ENCODE assay signal across 25 mouse cellular contexts in genomic region chr15:102112827-102113226, GRCm38 (mm10). TPM values are rescaled to one million over a fixed set of nuclear protein-coding genes. Genes with fewer than 3 reads are reported as not detected.
"Had no signal": no experiment of that assay in that cellular context is flagged by ENCODE, and none has a peak within 500 bp of the region (broad histone marks: within the 10 kb centered on the region; RNA-seq: fewer than 3 reads in every experiment).

No protein-coding gene starts in this region.

- H3K4me3 ChIP-seq: heart, embryonic 12.5 days; hindbrain, embryonic 10.5 days; hindbrain, embryonic 13.5 days; hindbrain, embryonic 15.5 days; kidney, embryonic 15.5 days; layer of hippocampus, adult 2 months; left cerebral cortex, adult 2 months; limb, embryonic 13.5 days; limb, embryonic 15.5 days; liver, embryonic 12.5 days had no signal

- H3K27ac ChIP-seq: hindbrain, embryonic 10.5 days; hindbrain, embryonic 13.5 days; hindbrain, embryonic 15.5 days; hindbrain, postnatal 0 days; layer of hippocampus, adult 2 months; left cerebral cortex, adult 2 months; limb, embryonic 13.5 days; limb, embryonic 15.5 days; liver, embryonic 12.5 days; liver, embryonic 14.5 days had no signal

- H3K4me2 ChIP-seq: heart, embryonic 12.5 days; hindbrain, embryonic 13.5 days; hindbrain, embryonic 15.5 days; kidney, embryonic 15.5 days; limb, embryonic 13.5 days; limb, embryonic 15.5 days; liver, embryonic 12.5 days had no signal

- H3K9ac ChIP-seq: heart, embryonic 12.5 days; hindbrain, embryonic 13.5 days; hindbrain, embryonic 15.5 days; kidney, embryonic 15.5 days; limb, embryonic 13.5 days; limb, embryonic 15.5 days; liver, embryonic 12.5 days; liver, embryonic 14.5 days had no signal

- H3K9me3 ChIP-seq: heart, embryonic 12.5 days; hindbrain, embryonic 10.5 days; hindbrain, embryonic 13.5 days; hindbrain, embryonic 15.5 days; kidney, embryonic 15.5 days; limb, embryonic 13.5 days; limb, embryonic 15.5 days; liver, embryonic 12.5 days had no signal

- H3K27me3 ChIP-seq: kidney, embryonic 15.5 days; limb, embryonic 13.5 days; limb, embryonic 15.5 days had no signal

- DNase-seq: gastrocnemius, postnatal 14 days; heart, postnatal 36 days; kidney, adult 11 months; kidney, adult 2 months; kidney, adult 9 months; kidney, postnatal 10 days; kidney, postnatal 4 days had no signal

- ATAC-seq: forebrain, embryonic 16.5 days; hindbrain, postnatal 0 days; intestine, embryonic 16.5 days; liver, embryonic 12.5 days had no signal

RNA-seq across cellular contexts. Expression of gene Tns2, which starts 12.6 kb away (rescaled TPM):
- total RNA-seq: granulocyte monocyte progenitor cell, adult 5-6 weeks had no signal

RNA-seq across cellular contexts. Expression of gene Igfbp6, which starts 31.3 kb away (rescaled TPM):
- total RNA-seq: granulocyte monocyte progenitor cell, adult 5-6 weeks had no signal
- polyA plus RNA-seq: hindbrain, embryonic 10.5 days had no signal

RNA-seq across cellular contexts. Expression of gene Soat2, which starts 37.5 kb away (rescaled TPM):
- total RNA-seq: heart, postnatal 36 days; layer of hippocampus, adult 2 months; layer of hippocampus, postnatal 10 days; layer of hippocampus, postnatal 25 days; left cerebral cortex, postnatal 14 days had no signal
- polyA plus RNA-seq: forebrain, embryonic 16.5 days; hindbrain, embryonic 13.5 days had no signal
